Mouse (Mus musculus): ENCODE measurements around the gene Ahnak2. TPM values are rescaled to one million over a fixed set of nuclear protein-coding genes. Genes with fewer than 3 reads are reported as not detected.

Ahnak2 gene
- polyA plus RNA-seq, 1 experiment from 2014 or later = 1.3 TPM

DNA sequence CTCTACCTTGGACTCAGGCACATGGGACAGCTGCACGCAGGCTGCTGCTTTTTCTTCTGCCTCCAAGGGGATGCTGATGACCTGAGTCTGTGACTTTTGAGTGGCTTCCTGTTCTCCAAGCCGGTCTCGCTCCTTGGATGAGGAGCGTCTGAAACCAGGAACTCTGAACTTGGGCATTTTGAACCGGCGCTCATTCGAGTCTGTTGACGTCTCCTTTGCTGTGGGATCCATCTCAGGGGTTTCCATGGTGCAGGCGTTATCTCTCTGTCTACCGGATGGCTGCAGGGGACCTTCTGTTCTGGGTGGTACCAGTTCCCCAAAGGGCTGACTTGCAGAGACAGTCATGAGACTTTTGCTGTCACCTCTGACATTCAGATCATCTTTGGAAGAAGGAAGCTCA, 28.0 kb downstream of the Ahnak2 start:
- Histone ChIP-seq H3K36me3 (replicated peaks) (no peaks in the 10 kb centered on the region), H3K4me2 (no peak overlapping the region), H3K9me3 (no peaks in the 10 kb centered on the region), H3K27ac (no peak overlapping the region), H3K27me3 (replicated peaks) (no peaks in the 10 kb centered on the region), H3K9ac (no peak overlapping the region), H3K4me3 (no peak overlapping the region), H3K4me1 (no peaks in the 10 kb centered on the region)
- ATAC-seq (replicated peaks) = no peak
- 90% methylated on average over 10 of the region's 10 CpGs for WGBS

DNA sequence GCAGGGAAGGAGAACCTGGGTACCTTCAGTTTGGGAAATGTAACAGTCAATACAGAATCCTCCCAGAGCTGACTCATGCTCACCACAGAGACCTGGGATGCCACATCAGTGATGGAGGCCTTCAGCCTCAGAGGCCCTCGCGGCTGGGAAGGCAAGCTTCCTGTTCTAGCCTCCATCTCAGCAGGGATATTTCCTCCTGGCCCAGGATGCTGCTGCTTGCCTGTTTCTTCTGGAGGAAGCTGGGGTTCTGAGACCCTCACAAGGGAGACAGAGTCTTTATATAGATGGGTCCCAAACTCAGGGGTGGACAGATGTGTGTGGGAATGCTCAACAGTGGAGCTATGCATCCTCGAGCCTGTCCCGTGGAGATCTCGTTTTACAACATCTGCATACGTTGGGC, 28.4 kb downstream of the Ahnak2 start:
- H3K36me3 ChIP-seq (replicated peaks) = no peaks in the 10 kb centered on the region
- H3K9me3 ChIP-seq = no peaks in the 10 kb centered on the region
- H3K4me1 ChIP-seq = no peaks in the 10 kb centered on the region
- 81% methylated on average over 6 of the region's 6 CpGs for whole genome bisulfite sequencing
- no peaks in the 10 kb centered on the region for H3K27me3 ChIP-seq (replicated peaks)
- ATAC-seq (replicated peaks) = no peak
- no peak overlapping the region for H3K4me2 ChIP-seq
- no peak overlapping the region for H3K4me3 ChIP-seq
- no peak overlapping the region for H3K27ac ChIP-seq
- no peak overlapping the region for H3K9ac ChIP-seq

DNA sequence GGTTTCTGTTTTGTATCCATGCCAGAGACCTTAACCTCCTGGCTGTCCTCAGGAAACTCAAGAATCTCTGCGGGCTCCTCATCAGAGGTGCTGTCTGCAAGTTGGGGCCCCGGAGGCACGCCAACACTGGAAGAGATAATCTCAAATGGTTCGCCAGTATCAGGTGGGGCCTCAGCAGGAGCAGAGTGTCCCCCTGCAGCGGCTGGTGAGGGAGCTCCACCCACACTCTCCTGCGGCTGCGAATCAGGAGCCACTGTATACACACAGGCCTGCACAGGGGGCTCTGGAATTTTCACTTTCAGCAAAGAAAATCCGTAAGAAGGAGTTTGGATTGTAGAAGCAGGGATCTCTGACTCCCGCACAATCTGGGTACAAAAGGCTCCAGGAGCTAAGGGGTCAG, 29.1 kb downstream of the Ahnak2 start:
- 41% methylated on average over 9 of the region's 9 CpGs for WGBS
- H3K4me1 ChIP-seq = no peaks in the 10 kb centered on the region
- H3K4me2 ChIP-seq = no peak overlapping the region
- no peak overlapping the region for H3K27ac ChIP-seq
- no peaks in the 10 kb centered on the region for H3K36me3 ChIP-seq (replicated peaks)
- H3K9me3 ChIP-seq = no peaks in the 10 kb centered on the region
- no peak for ATAC-seq (replicated peaks)
- H3K27me3 ChIP-seq (replicated peaks) = no peaks in the 10 kb centered on the region
- H3K4me3 ChIP-seq = no peak overlapping the region
- H3K9ac ChIP-seq = no peak overlapping the region

DNA sequence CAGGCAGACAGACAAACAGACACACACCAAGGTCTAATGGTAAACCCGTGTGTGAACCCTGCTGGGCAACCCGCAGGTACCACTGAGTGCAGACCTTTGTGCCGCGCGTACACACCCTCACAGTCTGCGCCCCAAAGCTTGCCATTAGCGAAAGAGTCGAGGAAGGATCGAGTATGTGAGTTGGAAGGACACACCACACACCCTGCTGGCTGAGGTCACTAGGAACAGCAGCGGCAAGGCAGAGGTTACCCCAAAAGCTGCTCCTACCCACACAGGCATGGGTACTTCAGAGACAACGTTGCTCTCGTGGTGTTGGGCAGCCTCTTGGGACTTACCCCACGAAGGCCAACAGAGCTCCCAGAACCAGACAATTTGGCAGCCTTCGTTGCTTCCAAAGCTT, 30.2 kb downstream of the Ahnak2 start:
- Histone ChIP-seq H3K36me3 (replicated peaks) (no peaks in the 10 kb centered on the region), H3K27ac (no peak overlapping the region), H3K27me3 (replicated peaks) (no peaks in the 10 kb centered on the region), H3K9me3 (no peaks in the 10 kb centered on the region), H3K4me2 (no peak overlapping the region), H3K9ac (no peak overlapping the region), H3K4me3 (no peak overlapping the region), H3K4me1 (no peaks in the 10 kb centered on the region)
- ATAC-seq (replicated peaks) = no peak
- 93% methylated on average over 14 of the region's 14 CpGs for WGBS

DNA sequence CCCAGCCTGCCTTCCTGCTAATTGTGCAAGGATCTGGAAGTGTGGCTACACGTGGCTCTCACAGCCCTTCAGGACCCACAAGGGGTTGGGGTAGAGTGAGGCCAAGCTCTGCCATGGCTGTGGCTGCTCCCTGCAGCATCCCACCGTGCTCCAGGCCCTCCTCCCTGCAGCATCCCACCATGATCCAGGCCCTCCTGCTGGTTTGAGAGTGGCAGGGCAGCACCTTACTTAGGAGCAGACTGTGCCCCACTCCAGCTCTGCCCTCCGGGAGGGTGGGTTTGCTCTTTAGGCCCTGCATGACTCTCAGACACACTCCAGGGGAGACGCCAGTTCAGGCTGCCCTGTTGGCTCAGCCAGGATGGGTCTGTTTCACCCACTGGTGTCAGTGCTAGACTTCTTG, 32.1 kb downstream of the Ahnak2 start:
- Histone ChIP-seq H3K4me2 (no peak overlapping the region), H3K27ac (no peak overlapping the region), H3K9me3 (no peaks in the 10 kb centered on the region), H3K4me1 (no peaks in the 10 kb centered on the region), H3K36me3 (replicated peaks) (no peaks in the 10 kb centered on the region), H3K9ac (no peak overlapping the region), H3K27me3 (replicated peaks) (no peaks in the 10 kb centered on the region), H3K4me3 (no peak overlapping the region)
- 88% methylated on average over 4 of the region's 4 CpGs for WGBS
- no peak for ATAC-seq (replicated peaks)

DNA sequence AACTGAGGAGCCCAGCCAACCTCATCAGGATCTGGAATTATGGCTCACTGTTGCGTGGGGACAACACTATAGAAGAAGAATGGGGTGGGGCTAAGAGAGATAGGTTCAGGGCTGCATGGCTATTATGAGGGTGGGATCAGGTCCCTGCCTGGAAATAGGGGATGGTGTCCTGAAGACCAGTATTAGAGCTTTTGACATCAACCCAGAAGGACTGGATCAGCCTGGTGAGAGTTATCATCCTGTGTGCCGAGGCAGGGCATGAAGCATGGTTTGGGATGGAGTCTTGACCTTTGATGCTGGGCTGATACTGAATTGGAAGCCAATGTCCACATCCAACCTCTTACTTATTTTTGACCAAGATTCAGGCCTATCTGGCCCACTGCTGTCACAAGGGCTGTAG, 32.7 kb downstream of the Ahnak2 start:
- Histone ChIP-seq H3K36me3 (replicated peaks) (no peaks in the 10 kb centered on the region), H3K27ac (no peak overlapping the region), H3K4me2 (no peak overlapping the region), H3K9ac (no peak overlapping the region), H3K9me3 (no peaks in the 10 kb centered on the region), H3K27me3 (replicated peaks) (no peaks in the 10 kb centered on the region), H3K4me1 (no peaks in the 10 kb centered on the region), H3K4me3 (no peak overlapping the region)
- WGBS = 79% methylated on average over 2 of the region's 2 CpGs
- ATAC-seq (replicated peaks) = no peak

DNA sequence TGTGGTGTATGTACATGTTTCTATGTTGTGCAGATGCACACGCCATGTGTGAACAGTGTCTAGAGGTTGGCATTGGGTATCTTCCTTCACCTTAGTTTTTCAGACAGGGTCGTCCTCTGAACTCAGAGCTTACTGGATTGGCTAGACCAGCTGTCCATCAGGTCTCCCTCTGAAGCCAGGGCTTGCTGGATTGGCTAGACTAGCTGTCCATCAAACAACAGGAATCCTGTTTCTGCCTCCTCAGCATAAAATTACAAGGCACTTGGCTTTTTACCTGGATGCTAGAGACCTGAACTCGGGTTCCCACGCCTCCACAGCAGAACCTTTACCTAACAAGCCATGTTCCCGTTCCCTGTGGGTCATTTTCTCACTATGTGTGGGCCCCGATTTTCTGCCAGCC, 33.4 kb downstream of the Ahnak2 start:
- no peak for ATAC-seq (replicated peaks)
- 90% methylated on average over 6 of the region's 6 CpGs for WGBS
- no peak overlapping the region for H3K9ac ChIP-seq
- no peak overlapping the region for H3K27ac ChIP-seq
- H3K27me3 ChIP-seq (replicated peaks) = no peaks in the 10 kb centered on the region
- H3K9me3 ChIP-seq = no peaks in the 10 kb centered on the region
- no peaks in the 10 kb centered on the region for H3K36me3 ChIP-seq (replicated peaks)
- H3K4me3 ChIP-seq = no peak overlapping the region
- no peaks in the 10 kb centered on the region for H3K4me1 ChIP-seq
- no peak overlapping the region for H3K4me2 ChIP-seq

DNA sequence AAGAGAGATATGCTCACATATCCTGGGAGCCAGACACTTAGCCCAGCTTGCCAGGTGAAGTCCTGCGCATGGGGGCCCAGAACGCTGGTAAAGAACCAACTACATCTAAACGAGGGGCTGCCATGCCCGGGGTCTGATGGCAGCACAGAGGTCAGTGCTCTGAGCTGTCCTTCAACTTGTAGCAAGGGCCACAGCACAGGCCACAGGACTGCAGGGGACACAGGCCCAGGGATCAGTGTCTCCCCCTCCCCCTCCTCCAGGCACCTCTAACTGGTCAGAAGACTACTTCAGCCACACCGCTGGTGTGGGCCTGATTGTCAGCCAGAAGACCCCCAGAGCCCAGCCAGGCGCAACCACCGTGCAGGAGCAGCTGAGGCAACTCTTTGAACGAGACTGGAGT, 34.3 kb downstream of the Ahnak2 start:
- ATAC-seq (replicated peaks) = no peak
- 91% methylated on average over 8 of the region's 8 CpGs for whole genome bisulfite sequencing
- Histone ChIP-seq H3K9ac (no peak overlapping the region), H3K27me3 (replicated peaks) (no peaks in the 10 kb centered on the region), H3K9me3 (no peaks in the 10 kb centered on the region), H3K4me3 (no peak overlapping the region), H3K4me1 (no peaks in the 10 kb centered on the region), H3K27ac (no peak overlapping the region), H3K36me3 (replicated peaks) (no peaks in the 10 kb centered on the region), H3K4me2 (no peak overlapping the region)

DNA sequence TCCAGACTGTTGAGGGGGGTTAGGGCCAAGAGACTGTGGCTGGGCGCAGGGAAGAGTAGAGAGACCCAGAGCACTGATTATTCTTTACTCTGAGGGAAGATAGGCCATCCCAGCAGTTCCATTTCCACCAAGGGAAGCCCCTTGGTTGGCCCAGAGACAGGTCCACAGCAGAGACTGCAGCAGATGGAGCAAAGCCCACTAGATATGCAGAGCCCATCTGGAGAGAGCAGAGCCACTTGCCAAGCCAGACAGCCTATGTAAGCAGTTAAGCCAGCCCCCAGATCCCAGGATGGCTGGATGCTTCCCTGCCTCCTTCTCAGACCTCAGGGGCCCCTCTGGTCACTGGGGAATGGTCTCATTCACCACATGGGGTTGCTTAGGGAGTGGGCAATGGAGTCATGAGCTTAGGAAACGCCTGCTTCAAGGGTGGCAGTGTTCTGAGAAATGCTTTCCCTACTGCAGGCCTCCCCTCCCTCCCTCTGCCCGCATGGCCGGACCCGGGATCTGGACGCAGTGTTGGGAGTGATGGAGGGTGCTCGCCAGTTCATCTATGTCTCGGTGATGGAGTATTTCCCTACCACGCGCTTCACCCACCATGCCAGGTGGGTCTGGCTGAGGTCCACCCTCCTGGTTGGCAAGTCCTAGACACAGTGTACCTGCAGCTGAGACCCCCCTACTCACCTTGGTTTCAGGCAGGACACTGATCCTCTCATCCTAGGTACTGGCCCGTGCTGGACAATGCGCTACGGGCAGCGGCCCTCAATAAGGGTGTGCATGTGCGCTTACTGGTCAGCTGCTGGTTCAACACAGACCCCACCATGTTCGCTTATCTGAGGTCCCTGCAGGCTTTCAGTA, 35.2 kb downstream of the Ahnak2 start:
- Histone ChIP-seq H3K27ac (no peak overlapping the region), H3K4me2 (no peak overlapping the region), H3K4me1 (no peaks in the 10 kb centered on the region), H3K9ac (no peak overlapping the region), H3K4me3 (no peak overlapping the region), H3K27me3 (replicated peaks) (no peaks in the 10 kb centered on the region), H3K9me3 (no peaks in the 10 kb centered on the region), H3K36me3 (replicated peaks) (no peaks in the 10 kb centered on the region)
- WGBS = 86% methylated on average over 16 of the region's 16 CpGs
- no peak for ATAC-seq (replicated peaks)

DNA sequence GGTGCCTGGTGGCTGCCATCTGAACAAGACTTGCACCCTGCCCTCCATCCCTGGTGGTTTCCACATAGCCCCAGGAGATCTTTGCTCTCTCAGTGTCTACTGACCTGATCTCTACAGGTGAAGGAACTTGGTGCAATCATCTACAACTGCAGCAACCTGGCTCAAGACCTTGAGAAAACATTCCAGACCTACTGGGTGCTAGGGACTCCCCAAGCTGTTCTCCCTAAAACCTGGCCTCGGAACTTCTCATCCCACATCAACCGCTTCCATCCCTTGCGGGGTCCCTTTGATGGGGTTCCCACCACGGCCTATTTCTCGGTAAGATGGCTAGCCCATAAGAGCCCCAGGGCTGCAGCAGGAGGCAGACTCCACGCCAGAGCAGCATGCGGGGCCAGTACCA, 35.9 kb downstream of the Ahnak2 start:
- Histone ChIP-seq H3K4me2 (no peak overlapping the region), H3K4me1 (no peaks in the 10 kb centered on the region), H3K4me3 (no peak overlapping the region), H3K9me3 (no peaks in the 10 kb centered on the region), H3K36me3 (replicated peaks) (no peaks in the 10 kb centered on the region), H3K27ac (no peak overlapping the region), H3K27me3 (replicated peaks) (no peaks in the 10 kb centered on the region), H3K9ac (no peak overlapping the region)
- no peak for ATAC-seq (replicated peaks)
- WGBS = 93% methylated on average over 7 of the region's 7 CpGs

DNA sequence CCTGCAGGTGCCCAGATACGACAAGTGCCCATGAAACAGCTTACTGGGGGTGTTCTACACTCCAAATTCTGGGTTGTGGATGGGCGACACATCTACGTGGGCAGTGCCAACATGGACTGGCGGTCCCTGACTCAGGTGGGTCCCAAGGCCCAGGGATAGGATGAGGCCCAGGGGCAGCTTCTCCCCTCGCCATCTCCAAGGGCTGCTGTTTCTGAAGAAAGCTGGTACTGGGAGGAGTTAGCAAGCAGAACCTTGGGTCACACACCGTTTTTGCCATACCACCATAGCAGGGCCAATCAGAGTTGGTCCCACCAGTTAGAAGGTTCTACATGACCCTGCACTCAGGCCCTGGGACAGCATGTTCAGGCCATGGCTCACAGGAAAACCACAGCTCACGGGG, 37.5 kb downstream of the Ahnak2 start:
- Histone ChIP-seq H3K36me3 (replicated peaks) (no peaks in the 10 kb centered on the region), H3K4me2 (no peak overlapping the region), H3K4me1 (no peaks in the 10 kb centered on the region), H3K9me3 (no peaks in the 10 kb centered on the region), H3K27me3 (replicated peaks) (no peaks in the 10 kb centered on the region), H3K4me3 (no peak overlapping the region), H3K27ac (no peak overlapping the region), H3K9ac (no peak overlapping the region)
- ATAC-seq (replicated peaks) = no peak
- WGBS = 84% methylated on average over 7 of the region's 7 CpGs

DNA sequence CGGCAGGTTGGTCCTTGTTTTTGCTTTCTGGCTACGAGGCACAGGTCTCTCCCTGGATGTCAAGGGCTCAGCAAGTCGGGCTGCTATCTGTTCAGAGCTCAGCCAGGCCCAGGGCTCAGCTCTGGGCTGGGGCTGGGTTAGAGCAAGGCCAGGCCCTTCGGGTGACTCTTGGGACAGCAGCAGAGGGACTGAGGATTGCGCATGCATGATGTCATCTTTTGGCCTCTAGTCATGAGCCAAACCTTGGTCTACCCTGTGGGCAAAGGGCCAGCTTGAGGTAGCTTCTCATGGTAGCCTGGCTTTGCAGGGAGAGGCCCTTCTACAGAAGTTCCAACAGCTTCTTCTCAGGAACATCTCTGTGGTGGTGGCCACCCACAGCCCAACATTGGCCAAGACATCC, 38.3 kb downstream of the Ahnak2 start:
- Histone ChIP-seq H3K4me2 (no peak overlapping the region), H3K36me3 (replicated peaks) (no peaks in the 10 kb centered on the region), H3K4me1 (no peaks in the 10 kb centered on the region), H3K27me3 (replicated peaks) (no peaks in the 10 kb centered on the region), H3K27ac (no peak overlapping the region), H3K9ac (no peak overlapping the region), H3K4me3 (no peak overlapping the region), H3K9me3 (no peaks in the 10 kb centered on the region)
- WGBS = 83% methylated on average over 5 of the region's 5 CpGs
- ATAC-seq (replicated peaks) = no peak

DNA sequence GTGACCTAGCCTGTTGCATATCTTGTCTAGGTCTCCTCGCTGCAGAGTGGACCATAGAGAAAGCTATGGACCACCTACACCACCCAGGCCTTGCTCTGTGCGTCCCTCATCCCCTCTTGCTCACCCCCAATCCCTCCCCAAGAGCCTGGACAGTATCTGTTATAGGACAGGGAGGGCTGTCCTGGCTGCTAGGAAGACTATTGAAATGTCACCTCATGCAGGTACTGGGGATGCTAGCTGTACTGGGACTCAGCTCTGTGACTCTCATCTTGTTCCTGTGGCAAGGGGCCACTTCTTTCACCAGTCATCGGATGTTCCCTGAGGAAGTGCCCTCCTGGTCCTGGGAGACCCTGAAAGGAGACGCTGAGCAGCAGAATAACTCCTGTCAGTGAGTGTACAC, 39.3 kb downstream of the Ahnak2 start:
- no peaks in the 10 kb centered on the region for H3K36me3 ChIP-seq (replicated peaks)
- ATAC-seq (replicated peaks) = no peak
- no peak overlapping the region for H3K27ac ChIP-seq
- H3K4me2 ChIP-seq = no peak overlapping the region
- H3K4me3 ChIP-seq = no peak overlapping the region
- no peaks in the 10 kb centered on the region for H3K9me3 ChIP-seq
- no peaks in the 10 kb centered on the region for H3K27me3 ChIP-seq (replicated peaks)
- no peak overlapping the region for H3K9ac ChIP-seq
- 84% methylated on average over 4 of the region's 4 CpGs for WGBS
- no peaks in the 10 kb centered on the region for H3K4me1 ChIP-seq
